Mouse (Mus musculus): Measurements from ENCODE around the gene Retreg3. TPM values are rescaled to one million over a fixed set of nuclear protein-coding genes. Genes with fewer than 3 reads are reported as not detected.
"Not testable (repeated sequence)": the region's sequence is repeated elsewhere in the genome, so short reads cannot be mapped to it uniquely, and the experiment has no call there.

Gene Retreg3
- polyA plus RNA-seq, 1 experiment from 2014 or later = 22.2 TPM

DNA sequence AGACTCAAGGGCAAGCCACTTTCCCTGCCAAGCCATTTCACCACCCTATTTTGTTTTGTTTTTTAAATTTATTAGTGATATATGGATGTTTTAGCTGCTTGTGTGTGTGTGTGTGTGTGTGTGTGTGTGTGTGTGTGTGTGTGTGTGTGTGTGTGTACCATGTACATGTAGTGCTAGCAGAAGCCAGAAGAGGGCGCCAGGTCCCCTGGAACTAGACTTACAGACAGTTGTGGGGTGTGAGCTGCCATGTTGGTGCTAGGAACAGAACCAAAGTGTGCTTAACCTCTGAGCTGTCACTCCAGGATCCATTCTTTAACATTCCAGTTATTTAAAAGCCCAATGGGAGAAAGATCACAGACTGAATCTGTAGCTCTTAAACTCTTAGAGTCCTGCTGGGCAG lies 7.4 kb upstream of the Retreg3 start:
- H3K36me3 ChIP-seq = peaks cover 49% of the 10 kb centered on the region
- ATAC-seq (ENCODE audit: low FRiP score, low read depth) = no peak

DNA sequence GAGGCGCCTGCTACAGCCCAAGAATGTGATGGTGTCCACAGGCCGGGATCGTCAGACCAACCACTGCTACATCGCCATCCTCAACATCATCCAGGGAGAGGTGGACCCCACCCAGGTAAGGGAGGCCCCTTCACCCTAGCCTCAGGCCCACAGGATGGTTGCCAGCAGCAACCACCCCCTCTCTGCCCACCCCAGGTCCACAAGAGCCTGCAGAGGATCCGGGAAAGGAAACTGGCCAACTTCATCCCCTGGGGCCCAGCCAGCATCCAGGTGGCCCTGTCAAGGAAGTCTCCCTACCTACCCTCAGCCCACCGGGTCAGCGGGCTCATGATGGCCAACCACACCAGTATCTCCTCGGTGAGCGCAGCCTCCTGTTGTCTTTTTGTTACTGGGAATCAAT lies 5.3 kb upstream of the Retreg3 start:
- Histone ChIP-seq H3K36me3 (peaks cover 49% of the 10 kb centered on the region), H3K4me1 (peaks cover 14% of the 10 kb centered on the region)
- 95% methylated on average over 8 of the region's 9 CpGs for WGBS
- not testable (repeated sequence) for H3K4me3 ChIP-seq; H3K27me3 ChIP-seq (replicated peaks); H3K4me2 ChIP-seq (replicated peaks); H3K27ac ChIP-seq; H3K9ac ChIP-seq; ATAC-seq (ENCODE audit: low FRiP score, low read depth); H3K9me3 ChIP-seq

More for the DNA sequence above, 7.4 kb upstream of the Retreg3 start:
- H3K4me1 ChIP-seq = 0 out of 2 replicates have a peak, but pooled peaks cover 3% of the 10 kb centered on the region
- no peaks in the 10 kb centered on the region for H3K27me3 ChIP-seq (replicated peaks)
- H3K4me3 ChIP-seq = no peak overlapping the region
- H3K9ac ChIP-seq = no peak overlapping the region
- H3K9me3 ChIP-seq = no peaks in the 10 kb centered on the region
- H3K4me2 ChIP-seq (replicated peaks) = no peak overlapping the region
- no peak overlapping the region for H3K27ac ChIP-seq
- 91% methylated on average over 1 of the region's 1 CpGs for WGBS

DNA sequence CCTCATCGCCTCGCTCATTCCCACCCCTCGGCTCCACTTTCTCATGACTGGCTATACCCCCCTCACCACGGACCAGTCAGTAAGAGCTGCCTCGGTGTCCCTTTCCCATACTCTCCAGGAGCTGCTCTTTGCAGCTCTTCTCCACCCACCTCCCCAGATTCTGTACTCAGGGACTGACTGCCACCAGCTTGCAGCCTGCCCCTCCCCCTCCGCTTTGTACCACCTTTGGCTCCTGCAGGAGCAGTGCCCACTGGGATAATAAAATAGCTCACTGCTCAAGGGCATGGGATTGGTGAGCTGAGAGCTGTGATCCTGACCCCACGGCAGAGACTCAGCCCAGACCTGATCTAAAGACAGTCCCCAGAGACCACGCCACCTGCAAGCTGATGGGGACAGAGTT lies 4.8 kb upstream of the Retreg3 start:
- Histone ChIP-seq H3K4me1 (peaks cover 13% of the 10 kb centered on the region), H3K36me3 (peaks cover 49% of the 10 kb centered on the region)
- H3K4me2 ChIP-seq (replicated peaks); H3K27me3 ChIP-seq (replicated peaks); ATAC-seq (ENCODE audit: low FRiP score, low read depth); H3K9ac ChIP-seq; H3K27ac ChIP-seq; H3K4me3 ChIP-seq; H3K9me3 ChIP-seq: not testable (repeated sequence)
- 95% methylated on average over 8 of the region's 8 CpGs for WGBS

DNA sequence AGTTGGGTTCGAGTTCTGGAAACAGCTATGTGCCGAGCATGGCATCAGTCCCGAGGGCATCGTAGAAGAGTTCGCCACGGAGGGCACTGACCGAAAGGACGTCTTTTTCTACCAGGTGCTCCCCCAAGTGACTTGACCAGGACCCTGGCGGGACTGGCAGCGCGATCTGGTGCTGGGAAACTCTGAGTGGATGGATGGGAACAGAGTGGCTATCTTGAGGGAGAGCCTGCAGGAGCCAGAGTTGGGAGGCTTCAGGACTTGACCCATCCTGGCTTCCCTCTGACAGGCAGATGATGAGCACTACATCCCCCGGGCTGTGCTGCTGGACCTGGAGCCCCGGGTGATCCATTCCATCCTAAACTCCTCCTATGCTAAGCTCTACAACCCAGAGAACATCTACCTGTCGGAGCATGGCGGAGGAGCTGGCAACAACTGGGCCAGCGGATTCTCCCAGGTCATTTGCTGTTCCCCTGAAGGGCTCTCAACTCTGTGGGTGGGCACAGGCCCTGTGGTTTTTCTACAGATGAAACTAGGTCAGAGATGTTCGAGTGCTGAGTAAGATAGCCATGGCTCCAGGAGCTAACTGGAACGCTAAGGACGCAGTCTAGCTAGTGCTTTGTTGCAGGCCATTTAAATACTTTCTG lies 974 bp upstream of the Retreg3 start:
- Histone ChIP-seq H3K4me3 (peak overlapping the region; percentile 93), H3K27ac (no peak overlapping the region), H3K9me3 (no peaks in the 10 kb centered on the region), H3K9ac (peak overlapping the region; percentile 66), H3K4me2 (replicated peaks) (peak overlapping the region; percentile 93), H3K27me3 (replicated peaks) (no peaks in the 10 kb centered on the region), H3K4me1 (peaks cover 24% of the 10 kb centered on the region), H3K36me3 (peaks cover 35% of the 10 kb centered on the region)
- ATAC-seq (ENCODE audit: low FRiP score, low read depth) = no peak
- WGBS = 23% methylated on average over 19 of the region's 19 CpGs

DNA sequence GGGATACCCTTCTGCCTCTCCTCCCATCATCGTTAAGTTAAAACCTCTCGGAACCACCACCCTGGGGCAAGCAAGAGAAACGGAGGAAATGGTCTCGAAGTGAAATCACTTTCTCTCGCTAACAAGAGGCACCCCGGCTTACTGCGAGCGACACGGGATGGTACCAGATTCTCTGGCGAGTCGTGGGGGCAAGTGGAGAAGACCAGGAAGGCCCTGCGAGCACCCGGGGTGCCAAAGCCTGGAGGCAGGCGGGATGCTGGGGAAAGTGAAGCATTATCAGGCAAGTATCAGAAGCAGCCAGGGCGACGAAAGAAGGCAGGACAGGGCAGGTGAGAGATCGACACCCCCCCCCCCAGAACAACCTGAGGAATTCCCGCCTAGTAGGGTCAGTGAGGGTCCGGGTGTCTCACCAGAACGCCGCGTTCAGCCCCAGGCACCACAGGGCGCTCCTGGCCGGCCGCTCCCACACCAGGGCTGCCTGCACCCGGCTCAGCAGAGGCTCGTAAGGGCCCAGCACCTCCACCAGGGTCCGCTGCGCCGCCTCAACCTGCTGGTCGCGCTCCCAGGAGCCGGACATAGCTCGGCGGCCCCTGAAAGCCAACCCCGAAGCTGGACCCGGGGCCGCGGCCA lies 447 bp downstream of the Retreg3 start:
- Histone ChIP-seq H3K4me3 (peak overlapping the region; percentile 93), H3K27me3 (replicated peaks) (no peaks in the 10 kb centered on the region), H3K4me1 (peaks cover 27% of the 10 kb centered on the region), H3K4me2 (replicated peaks) (peak overlapping the region; percentile 93), H3K9me3 (no peaks in the 10 kb centered on the region), H3K9ac (peak overlapping the region; percentile 93), H3K36me3 (peaks cover 24% of the 10 kb centered on the region), H3K27ac (peak overlapping the region; percentile 76)
- ATAC-seq (ENCODE audit: low FRiP score, low read depth) = peak; percentile 80
- under 1% methylated on average over 39 of the region's 39 CpGs for WGBS

DNA sequence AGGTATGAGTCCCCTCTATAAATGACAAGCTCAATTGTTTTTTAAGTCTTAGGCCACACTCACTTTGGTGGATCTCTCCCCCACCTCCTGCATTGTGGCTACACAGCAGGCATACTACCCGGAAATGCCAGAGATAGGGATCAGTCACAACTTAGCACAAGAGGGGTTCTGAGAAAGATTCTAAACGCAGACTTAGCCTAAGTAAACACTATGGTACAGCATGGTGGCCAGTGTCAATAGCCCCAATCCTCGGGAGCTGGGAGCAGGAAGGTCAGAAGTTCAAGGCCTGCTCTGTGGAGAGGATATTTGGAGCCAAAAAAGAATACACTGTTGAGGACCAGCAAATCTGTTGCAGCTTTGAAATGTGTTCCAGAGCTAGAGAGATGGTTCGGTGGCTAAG lies 1.6 kb downstream of the Retreg3 start:
- WGBS = 58% methylated on average over 4 of the region's 4 CpGs
- Histone ChIP-seq H3K4me2 (replicated peaks) (peak overlapping the region; percentile 93), H3K4me1 (peaks cover 27% of the 10 kb centered on the region), H3K9me3 (no peaks in the 10 kb centered on the region), H3K27ac (no peak overlapping the region), H3K27me3 (replicated peaks) (no peaks in the 10 kb centered on the region), H3K9ac (peak overlapping the region; percentile 93), H3K36me3 (peaks cover 14% of the 10 kb centered on the region), H3K4me3 (0 out of 2 replicates have a peak overlapping the region, but pooled peaks have one; percentile 93)
- ATAC-seq (ENCODE audit: low FRiP score, low read depth) = no peak

DNA sequence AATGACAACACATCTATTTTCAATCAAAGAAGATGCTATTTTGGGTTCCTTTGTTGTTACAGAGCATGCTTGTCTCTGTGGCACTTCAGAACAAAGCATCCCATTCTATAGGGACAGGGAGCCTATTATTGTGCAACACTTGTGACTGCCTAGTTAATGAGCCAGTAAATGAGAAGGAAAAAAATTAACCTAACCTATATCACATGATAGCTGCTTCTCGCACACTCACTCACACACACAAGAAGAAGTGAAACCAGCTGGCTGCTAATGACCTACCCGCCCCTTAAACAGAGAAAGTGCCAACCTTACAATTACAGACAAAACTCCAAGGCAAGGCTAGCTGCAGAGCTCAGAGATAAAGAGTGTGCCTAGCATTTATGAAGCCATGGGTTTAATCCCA lies 4.1 kb downstream of the Retreg3 start:
- no peak for ATAC-seq (ENCODE audit: low FRiP score, low read depth)
- H3K27me3 ChIP-seq (replicated peaks) = no peaks in the 10 kb centered on the region
- no peak overlapping the region for H3K9ac ChIP-seq
- H3K4me1 ChIP-seq = peaks cover 16% of the 10 kb centered on the region
- 38% methylated on average over 2 of the region's 2 CpGs for WGBS
- H3K4me2 ChIP-seq (replicated peaks) = 0 out of 2 replicates have a peak overlapping the region, but pooled peaks have one; percentile 12
- H3K36me3 ChIP-seq = peaks cover 4% of the 10 kb centered on the region; the same call in 1 of the 2 replicates
- H3K9me3 ChIP-seq = no peaks in the 10 kb centered on the region
- H3K27ac ChIP-seq = no peak overlapping the region
- H3K4me3 ChIP-seq = no peak overlapping the region

DNA sequence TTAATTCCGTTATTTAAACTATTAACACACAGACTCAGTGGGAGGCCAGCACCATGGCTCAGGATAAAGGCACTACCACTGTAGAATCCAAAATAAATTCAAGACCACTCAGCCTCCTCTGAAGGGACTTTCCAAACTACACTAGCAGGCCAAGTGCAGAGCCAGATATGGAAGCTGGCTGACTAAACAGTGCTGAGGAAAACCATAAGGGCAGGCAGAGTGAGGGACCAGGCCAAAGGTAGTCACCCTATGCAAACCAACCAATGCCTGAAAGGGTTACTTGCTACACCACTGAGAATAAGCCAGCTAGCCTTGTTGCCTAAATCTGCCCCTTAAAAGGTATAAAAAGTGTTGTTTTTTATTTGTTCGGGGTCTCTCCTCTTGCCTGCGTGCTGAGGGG lies 7.5 kb downstream of the Retreg3 start:
- Histone ChIP-seq H3K27me3 (replicated peaks) (no peaks in the 10 kb centered on the region), H3K36me3 (peaks cover 4% of the 10 kb centered on the region; the same call in 1 of the 2 replicates), H3K27ac (no peak overlapping the region), H3K4me3 (no peak overlapping the region), H3K4me2 (replicated peaks) (no peak overlapping the region), H3K9ac (no peak overlapping the region), H3K4me1 (peaks cover 3% of the 10 kb centered on the region; the same call in 1 of the 2 replicates), H3K9me3 (no peaks in the 10 kb centered on the region)
- 89% methylated on average over 3 of the region's 3 CpGs for WGBS
- ATAC-seq (ENCODE audit: low FRiP score, low read depth) = no peak

DNA sequence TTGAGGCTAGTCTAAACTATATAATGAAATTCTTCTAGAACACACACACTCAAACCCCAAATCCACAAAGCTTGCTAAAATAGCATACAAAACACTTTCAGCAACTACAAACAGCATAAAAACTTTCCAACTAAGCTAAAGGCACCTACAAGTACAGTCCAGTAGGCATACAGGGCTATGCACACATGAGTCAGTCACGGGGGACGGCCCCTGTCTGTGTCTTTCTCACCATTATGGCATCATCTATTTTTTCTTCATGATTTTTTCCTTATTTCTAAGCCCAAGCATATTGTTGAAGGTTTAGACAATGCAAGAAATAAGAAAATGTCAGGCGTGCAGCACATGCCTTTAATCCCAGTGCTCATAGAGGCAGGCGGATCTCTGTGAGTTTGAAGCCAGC lies 8.5 kb downstream of the Retreg3 start:
- no peak for ATAC-seq (ENCODE audit: low FRiP score, low read depth)

DNA sequence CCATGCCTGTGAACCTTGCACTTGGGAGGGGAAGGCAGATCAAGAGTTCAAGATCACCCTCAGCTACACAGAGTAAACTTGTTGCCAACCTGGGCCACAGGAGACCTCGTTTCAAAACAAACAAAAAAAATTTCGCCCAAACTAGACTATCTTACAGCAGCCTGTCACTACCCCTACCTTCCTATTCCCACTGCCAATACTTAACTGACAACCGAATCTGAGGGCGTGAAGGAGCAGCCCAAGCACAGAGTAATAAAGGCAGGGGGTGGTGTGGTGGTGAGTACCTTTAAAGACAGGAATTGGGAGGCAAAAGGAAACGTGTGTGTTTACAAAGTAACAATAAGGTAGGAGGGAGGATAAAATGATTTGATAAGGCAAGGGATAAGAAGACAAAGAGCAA lies 9.0 kb downstream of the Retreg3 start:
- no peak overlapping the region for H3K4me3 ChIP-seq
- no peak overlapping the region for H3K27ac ChIP-seq
- ATAC-seq (ENCODE audit: low FRiP score, low read depth) = no peak
- no peaks in the 10 kb centered on the region for H3K27me3 ChIP-seq (replicated peaks)
- 65% methylated on average over 5 of the region's 5 CpGs for WGBS
- no peak overlapping the region for H3K4me2 ChIP-seq (replicated peaks)
- H3K4me1 ChIP-seq = peaks cover 3% of the 10 kb centered on the region; the same call in 1 of the 2 replicates
- no peak overlapping the region for H3K9ac ChIP-seq
- no peaks in the 10 kb centered on the region for H3K9me3 ChIP-seq
- peaks cover 2% of the 10 kb centered on the region; the same call in 1 of the 2 replicates for H3K36me3 ChIP-seq

More for the DNA sequence above, 8.5 kb downstream of the Retreg3 start:
- H3K4me2 ChIP-seq (replicated peaks) = no peak overlapping the region
- peaks cover 3% of the 10 kb centered on the region; the same call in 1 of the 2 replicates for H3K4me1 ChIP-seq
- no peak overlapping the region for H3K9ac ChIP-seq
- H3K4me3 ChIP-seq = no peak overlapping the region
- H3K27ac ChIP-seq = no peak overlapping the region
- H3K9me3 ChIP-seq = no peaks in the 10 kb centered on the region
- 94% methylated on average over 4 of the region's 4 CpGs for WGBS
- H3K27me3 ChIP-seq (replicated peaks) = no peaks in the 10 kb centered on the region
- no peaks in the 10 kb centered on the region for H3K36me3 ChIP-seq

DNA sequence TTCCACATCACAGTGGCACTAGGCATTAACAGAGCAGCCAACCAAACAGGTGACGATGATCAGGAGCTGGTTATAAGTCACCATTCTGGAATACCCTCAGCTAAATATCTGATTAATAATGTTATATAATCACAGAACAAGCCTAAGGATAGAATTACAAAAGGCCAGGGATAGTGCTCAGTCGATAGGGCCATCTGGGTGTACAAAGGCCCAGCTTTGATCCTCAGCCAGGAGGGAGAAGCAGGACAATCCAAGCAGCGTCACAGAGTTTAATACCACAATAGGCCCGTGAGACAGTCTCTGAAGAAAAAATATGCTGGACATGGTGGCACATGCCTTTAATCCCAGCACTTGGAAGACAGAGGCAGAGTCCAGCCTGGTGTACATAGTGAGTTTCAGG lies 10.3 kb downstream of the Retreg3 start:
- H3K4me3 ChIP-seq = no peak overlapping the region
- no peak for ATAC-seq (ENCODE audit: low FRiP score, low read depth)
- H3K4me2 ChIP-seq (replicated peaks) = no peak overlapping the region
- 76% methylated on average over 4 of the region's 4 CpGs for WGBS
- no peak overlapping the region for H3K27ac ChIP-seq
- H3K9ac ChIP-seq = no peak overlapping the region
- no peaks in the 10 kb centered on the region for H3K9me3 ChIP-seq
- H3K4me1 ChIP-seq = no peaks in the 10 kb centered on the region
- H3K27me3 ChIP-seq (replicated peaks) = no peaks in the 10 kb centered on the region
- H3K36me3 ChIP-seq = peaks cover 8% of the 10 kb centered on the region

DNA sequence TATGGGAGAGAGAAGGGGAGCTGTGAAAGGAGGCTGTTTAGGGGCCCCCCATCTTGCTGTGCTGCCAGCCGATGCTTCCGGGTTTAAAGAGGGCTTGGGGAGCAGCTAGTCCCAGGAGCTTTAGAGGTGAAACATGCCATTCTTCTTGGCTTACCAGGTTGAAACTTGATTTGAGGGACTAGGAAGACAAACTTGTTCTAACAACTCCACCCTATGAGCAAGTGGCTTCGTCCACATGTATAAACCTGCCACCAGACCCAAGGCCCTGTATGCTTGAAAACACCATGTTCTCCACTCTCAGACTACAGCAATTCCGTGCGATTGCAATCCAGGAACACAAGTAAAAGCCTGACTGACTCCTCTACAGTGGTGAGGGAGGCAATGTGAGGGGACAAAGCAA lies 16.7 kb downstream of the Retreg3 start:
- H3K36me3 ChIP-seq = peaks cover 64% of the 10 kb centered on the region
- WGBS = 92% methylated on average over 5 of the region's 5 CpGs
- no peak for ATAC-seq (ENCODE audit: low FRiP score, low read depth)

More for the DNA sequence above, 16.7 kb downstream of the Retreg3 start:
- Histone ChIP-seq H3K4me3 (no peak overlapping the region), H3K27me3 (replicated peaks) (no peaks in the 10 kb centered on the region), H3K4me2 (replicated peaks) (no peak overlapping the region), H3K9ac (no peak overlapping the region), H3K9me3 (no peaks in the 10 kb centered on the region), H3K4me1 (no peaks in the 10 kb centered on the region), H3K27ac (no peak overlapping the region)

All from neural tube, embryonic 12.5 days (tissue).